Mouse (Mus musculus) brain, embryonic 14.5 days (tissue): ENCODE results near the gene Gm21976. TPM values are rescaled to one million over a fixed set of nuclear protein-coding genes. Genes with fewer than 3 reads are reported as not detected.

Experiments used
- DNase-seq: peaks from one replicate; pipeline ENCODE4 v3.0.0-alpha.2; 2011; ENCODE audit warnings: low read depth
- CTCF ChIP-seq: fragments of 200-500 bp; IDR thresholded peaks from 2 replicates; pipeline ENCODE4 v1.5.1; 2012; ENCODE audit warnings: inconsistent platforms, mild to moderate bottlenecking, moderate library complexity, borderline replicate concordance; ENCODE audit not compliant: insufficient read depth, insufficient read length; ENCODE audit errors: extremely low read depth
- POLR2A ChIP-seq: fragments of 200-500 bp; IDR thresholded peaks from 2 replicates; pipeline ENCODE4 v1.6.1; 2012; ENCODE audit warnings: mild to moderate bottlenecking, inconsistent platforms, borderline replicate concordance; ENCODE audit not compliant: poor library complexity, insufficient read depth, insufficient read length, severe bottlenecking; ENCODE audit errors: extremely low read depth
- polyA plus RNA-seq: library from polyadenylated mRNA; depleted of rRNA; stranded (reverse); fragments of >200 nt; gene quantifications from 2 replicates; pipeline ENCODE4 v1.2.3, GENCODE M21; 2012; rRNA removed

Gm21976 gene
- polyA plus RNA-seq, 1 experiment: not detected

GRCm38 (mm10) chr13:98356176-98356972, 76.7 kb downstream of the Gm21976 start:
- peak; percentile 66 for DNase-seq
- TF ChIP-seq CTCF (no peak), POLR2A (no peak)

Other genes with a start within 250 kb of the Gm21976 start
- 8.7 and 11.3 TPM in 2 replicates for gene Arhgef28, start 73.4 kb upstream of the Gm21976 start, polyA plus RNA-seq
- gene Utp15, start 16.8 kb upstream of the Gm21976 start, polyA plus RNA-seq: 21.8 and 22.8 TPM in 2 replicates
- gene Ankra2, start 16.8 kb upstream of the Gm21976 start, polyA plus RNA-seq: 77.3 and 90.2 TPM in 2 replicates
- gene Btf3, start 37.1 kb downstream of the Gm21976 start, polyA plus RNA-seq: 459 and 601 TPM in 2 replicates
- 2.5 and 3.2 TPM in 2 replicates for gene Foxd1, start 74.4 kb downstream of the Gm21976 start, polyA plus RNA-seq
- 0.71 and 0.98 TPM in 2 replicates for gene Gm10320, start 212.1 kb downstream of the Gm21976 start, polyA plus RNA-seq